Mouse (Mus musculus) erythroblast, embryonic 14.5 days (primary cell): ENCODE data around the gene Pde4d.

Source experiments
- GATA1 ChIP-seq: IDR thresholded peaks from 2 replicates; pipeline ENCODE4 v1.6.1; 2012; ENCODE audit warnings: low read length, inconsistent platforms, mixed read lengths
- TAL1 ChIP-seq: IDR thresholded peaks from 3 replicates; pipeline ENCODE4 v1.6.1; 2012; ENCODE audit warnings: low read length, inconsistent platforms, mixed read lengths

DNA sequence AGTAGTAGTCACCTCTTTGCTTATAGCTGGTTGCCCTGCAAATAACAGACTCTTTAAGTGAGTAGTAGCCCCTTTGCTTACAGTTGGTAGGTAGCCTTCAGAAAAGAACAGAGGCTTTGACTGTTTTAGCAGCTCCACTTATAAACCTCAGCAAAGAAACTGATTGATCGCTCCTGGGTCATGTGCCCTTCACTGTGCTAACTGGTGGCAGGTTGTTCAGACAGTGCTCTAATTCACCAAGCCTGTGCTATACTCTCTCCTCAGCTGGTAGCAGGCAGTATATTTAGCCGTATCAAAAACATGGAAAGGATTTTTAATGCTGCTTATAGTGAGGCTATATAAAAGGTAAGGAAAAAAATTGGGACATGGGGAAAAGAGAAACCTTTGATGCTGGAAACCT is 370.7 kb downstream of the Pde4d start:
- no peak for TF ChIP-seq GATA1
- TF ChIP-seq TAL1: no peak
